Mouse (Mus musculus) heart, adult 2 months (tissue): ENCODE results near the gene Myh14.

Experiments used
- CTCF ChIP-seq: fragments of 200-600 bp; IDR thresholded peaks from 2 replicates; pipeline ENCODE4 v1.8.1; 2022; ENCODE audit warnings: antibody characterized with exemption, mild to moderate bottlenecking, moderate library complexity
- EP300 ChIP-seq: fragments of 200-500 bp; IDR thresholded peaks from 2 replicates; pipeline ENCODE4 v1.6.1; 2011; ENCODE audit warnings: low read depth, low read length, control low read depth; ENCODE audit not compliant: insufficient read depth
- POLR2A ChIP-seq: fragments of 200-500 bp; IDR thresholded peaks from 2 replicates; pipeline ENCODE4 v1.6.1; 2011; ENCODE audit warnings: mild to moderate bottlenecking, low read depth, low read length, control low read depth; ENCODE audit not compliant: insufficient read depth

DNA sequence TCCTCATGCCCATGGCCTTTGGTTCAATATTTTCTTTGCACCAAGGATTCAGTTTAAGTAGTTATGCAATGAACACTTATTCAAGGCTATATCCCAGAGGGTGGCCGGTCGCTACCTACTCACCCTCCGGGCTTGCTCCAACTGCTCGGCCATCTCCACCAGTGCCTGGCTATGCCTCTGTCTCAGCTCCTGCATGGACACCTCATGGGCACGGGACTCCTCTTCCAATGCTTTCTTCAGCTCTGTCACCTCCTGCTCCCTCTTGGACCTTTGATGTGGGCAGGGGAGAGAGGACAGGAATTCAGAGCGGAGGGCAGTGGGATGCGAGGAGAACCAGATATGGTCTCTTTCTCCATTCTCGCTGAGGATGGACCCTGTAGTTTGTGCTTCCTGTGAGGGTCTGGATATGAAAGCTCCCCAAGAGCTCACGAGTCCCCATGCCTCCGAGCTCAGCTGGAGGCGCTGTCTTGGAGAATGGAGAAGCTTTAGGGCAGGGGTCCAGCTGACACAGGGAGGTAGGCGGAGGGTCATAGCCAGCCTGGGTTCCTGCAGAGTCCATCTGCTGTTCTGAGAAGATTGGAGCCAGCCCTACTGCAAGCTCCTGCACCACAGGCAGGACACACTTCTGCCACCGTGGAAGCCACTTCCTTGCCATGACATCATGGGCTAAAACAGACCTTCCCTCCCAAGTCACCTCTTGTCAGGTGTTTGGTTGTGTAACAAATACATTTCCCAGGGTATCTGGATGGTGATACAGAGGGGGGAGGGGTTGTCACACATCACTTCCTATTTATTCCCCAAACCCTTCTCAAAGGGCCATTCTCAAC is 45.2 kb downstream of the Myh14 start:
- no peak for TF ChIP-seq CTCF
- TF ChIP-seq EP300: no peak
- no peak for TF ChIP-seq POLR2A
